Mouse (Mus musculus) embryonic fibroblast, embryonic 13.5 days (primary cell): ENCODE results near the gene Gabarap.

Experiments used
- CTCF ChIP-seq: IDR thresholded peaks from 2 replicates; pipeline ENCODE4 v1.5.1; 2011; ENCODE audit warnings: mild to moderate bottlenecking, control low read depth, low read length, moderate library complexity, borderline replicate concordance; ENCODE audit not compliant: insufficient read depth
- POLR2A ChIP-seq: IDR thresholded peaks from 2 replicates; pipeline ENCODE4 v1.6.1; 2011; ENCODE audit warnings: low read depth, mild to moderate bottlenecking, control low read depth, low read length, moderate library complexity

- no peak for TF ChIP-seq CTCF
- TF ChIP-seq POLR2A = no peak
Observed at GRCm38 (mm10) chr11:69984431-69984830, 6.5 kb upstream of the Gabarap start.
